Mouse (Mus musculus) E14TG2a.4 (cell line): ENCODE data around the gene Sertad2.

ENCODE experiments used
- CTCF ChIP-seq: conservative IDR thresholded peaks from 2 replicates; pipeline ENCODE4 v1.5.1; 2014; ENCODE audit warnings: low read length
- NANOG ChIP-seq: IDR thresholded peaks from 2 replicates; pipeline ENCODE4 v1.6.1; 2014; ENCODE audit warnings: borderline replicate concordance, low read length, mixed read lengths
- POU5F1 ChIP-seq: IDR thresholded peaks from 2 replicates; pipeline ENCODE4 v1.6.1; 2014; ENCODE audit warnings: low read length, borderline replicate concordance

- TF ChIP-seq CTCF (no peak), POU5F1 (no peak), NANOG (no peak)
Observed at GRCm38 (mm10) chr11:20660111-20661097, 117.4 kb downstream of the Sertad2 start.
